Mouse (Mus musculus) ES-E14 (cell line): ENCODE data around the gene Kctd21.

Experiments used
- CHD2 ChIP-seq: IDR thresholded peaks from 2 replicates; pipeline ENCODE4 v1.6.1; 2014; ENCODE audit warnings: mild to moderate bottlenecking, low read depth, low read length, inconsistent platforms
- HCFC1 ChIP-seq: IDR thresholded peaks from 2 replicates; pipeline ENCODE4 v1.6.1; 2012; ENCODE audit warnings: low read length, inconsistent platforms, borderline replicate concordance; ENCODE audit not compliant: insufficient read depth
- MAFK ChIP-seq: IDR thresholded peaks from 2 replicates; pipeline ENCODE4 v1.6.1; 2014; ENCODE audit warnings: mild to moderate bottlenecking, low read depth, low read length, inconsistent platforms; ENCODE audit not compliant: insufficient read depth
- ZC3H11A ChIP-seq: IDR thresholded peaks from 2 replicates; pipeline ENCODE4 v1.6.1; 2012; ENCODE audit warnings: low read depth, mild to moderate bottlenecking, inconsistent platforms, low read length, borderline replicate concordance
- ZNF384 ChIP-seq: IDR thresholded peaks from 2 replicates; pipeline ENCODE4 v1.6.1; 2012; ENCODE audit warnings: low read depth, low read length, inconsistent platforms

DNA sequence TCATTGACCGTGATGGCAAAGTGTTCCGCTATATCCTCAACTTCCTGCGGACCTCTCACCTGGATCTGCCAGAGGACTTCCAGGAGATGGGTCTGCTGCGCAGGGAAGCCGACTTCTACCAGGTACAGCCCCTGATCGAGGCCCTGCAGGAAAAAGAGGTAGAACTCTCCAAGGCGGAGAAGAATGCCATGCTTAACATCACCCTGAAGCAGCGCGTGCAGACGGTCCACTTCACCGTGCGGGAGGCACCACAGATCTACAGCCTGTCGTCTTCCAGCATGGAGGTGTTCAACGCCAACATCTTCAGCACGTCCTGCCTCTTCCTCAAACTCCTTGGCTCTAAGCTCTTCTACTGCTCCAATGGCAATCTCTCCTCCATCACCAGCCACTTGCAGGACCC is 15.3 kb downstream of the Kctd21 start:
- TF ChIP-seq ZNF384 (no peak), MAFK (no peak), CHD2 (no peak), ZC3H11A (no peak), HCFC1 (no peak)
